Mouse (Mus musculus): ENCODE measurements around the gene Pogz. TPM values are rescaled to one million over a fixed set of nuclear protein-coding genes. Genes with fewer than 3 reads are reported as not detected.

Pogz gene
- polyA plus RNA-seq, 1 experiment from 2014 or later: 17.1 TPM

DNA sequence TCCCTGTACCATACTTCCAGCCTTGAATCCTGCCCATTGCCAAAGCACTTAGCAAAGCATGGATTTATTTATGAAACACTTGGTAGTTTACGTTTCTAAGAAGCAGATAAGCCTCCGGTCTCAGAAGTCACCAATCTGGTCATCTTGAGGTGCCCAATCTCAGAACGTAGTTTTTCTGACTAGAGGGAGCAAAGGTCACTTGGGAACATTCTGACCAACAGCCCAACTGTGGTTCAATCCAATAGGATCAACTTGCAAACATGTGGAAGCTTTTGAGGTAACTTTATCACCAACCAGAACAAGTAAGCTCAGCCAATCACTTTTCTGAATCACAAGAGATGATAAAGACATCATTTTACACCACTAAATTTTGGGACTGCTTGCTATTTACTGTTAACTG is 2.0 kb upstream of the Pogz start:
- Histone ChIP-seq H3K4me1 (peaks cover 18% of the 10 kb centered on the region), H3K27ac (replicated peaks) (no peak overlapping the region)
- WGBS: 81% methylated on average over 3 of the region's 3 CpGs

DNA sequence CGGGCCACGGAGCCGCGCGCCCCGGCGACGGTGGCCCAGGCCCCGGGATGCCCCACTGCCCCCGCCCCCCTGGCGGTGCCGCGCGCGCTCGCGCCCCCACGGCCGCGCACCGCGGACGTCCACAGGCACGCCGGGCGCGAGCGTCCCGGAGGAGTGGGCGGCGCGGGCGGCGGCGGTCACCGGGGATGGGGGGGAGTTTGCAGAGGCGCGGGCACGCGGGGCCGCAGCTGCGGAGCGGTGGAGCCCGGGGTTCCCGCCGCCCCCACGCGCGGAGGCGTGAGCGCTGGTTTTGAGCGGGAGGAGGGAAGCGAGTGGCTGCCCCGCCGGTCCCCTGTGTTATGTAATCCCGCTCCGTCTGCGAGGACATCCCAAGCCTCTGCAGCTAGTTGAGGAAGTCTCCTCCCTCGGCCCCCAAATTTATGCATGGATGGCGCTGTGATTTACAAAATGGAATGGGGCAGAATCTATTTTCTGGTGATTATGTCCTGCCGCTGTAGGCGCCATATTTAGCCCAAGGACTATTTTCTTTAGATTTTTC is 661 bp downstream of the Pogz start:
- no peaks in the 10 kb centered on the region for H3K27me3 ChIP-seq (replicated peaks)
- no peaks in the 10 kb centered on the region for H3K9me3 ChIP-seq (replicated peaks)
- H3K4me3 ChIP-seq (replicated peaks): peak overlapping the region; percentile 60
- peak overlapping the region; percentile 99 for H3K27ac ChIP-seq (replicated peaks)
- peak overlapping the region; percentile 71 for H3K4me2 ChIP-seq
- 0% methylated on average over 52 of the region's 62 CpGs for WGBS
- H3K36me3 ChIP-seq: no peaks in the 10 kb centered on the region
- peak; percentile 85 for ATAC-seq (ENCODE audit: low FRiP score)
- peaks cover 27% of the 10 kb centered on the region for H3K4me1 ChIP-seq
- H3K9ac ChIP-seq (replicated peaks): peak overlapping the region; percentile 83

More for the DNA sequence above, 2.0 kb upstream of the Pogz start:
- Histone ChIP-seq H3K9me3 (replicated peaks) (no peaks in the 10 kb centered on the region), H3K9ac (replicated peaks) (no peak overlapping the region), H3K4me2 (no peak overlapping the region), H3K27me3 (replicated peaks) (no peaks in the 10 kb centered on the region), H3K4me3 (replicated peaks) (no peak overlapping the region), H3K36me3 (no peaks in the 10 kb centered on the region)
- no peak for ATAC-seq (ENCODE audit: low FRiP score)

DNA sequence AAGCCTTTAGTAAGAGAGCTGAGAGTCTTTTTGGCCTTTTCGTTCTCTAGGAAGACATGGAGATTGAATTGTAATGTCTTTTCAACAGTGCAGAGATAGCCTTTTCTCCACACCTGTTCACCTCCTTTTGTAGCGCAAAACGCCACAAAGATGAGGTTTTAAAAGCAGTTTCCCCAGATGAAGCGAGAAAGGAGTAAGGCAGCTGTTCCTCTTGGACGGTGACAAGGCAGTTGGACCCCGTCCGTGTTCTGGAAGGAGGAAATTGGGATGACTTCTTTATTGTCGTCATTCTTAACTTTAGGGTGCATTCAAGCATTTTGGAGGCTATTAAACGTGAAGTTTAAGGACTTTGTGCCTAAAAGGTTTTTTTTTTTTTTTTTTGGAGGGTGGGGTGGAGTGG is 1.3 kb downstream of the Pogz start:
- no peak for ATAC-seq (ENCODE audit: low FRiP score)
- peak overlapping the region; percentile 60 for H3K4me3 ChIP-seq (replicated peaks)
- H3K36me3 ChIP-seq: no peaks in the 10 kb centered on the region
- H3K4me2 ChIP-seq: peak overlapping the region; percentile 71
- peaks cover 27% of the 10 kb centered on the region for H3K4me1 ChIP-seq
- no peaks in the 10 kb centered on the region for H3K27me3 ChIP-seq (replicated peaks)
- H3K9me3 ChIP-seq (replicated peaks): no peaks in the 10 kb centered on the region
- H3K27ac ChIP-seq (replicated peaks): peak overlapping the region; percentile 99
- WGBS: 5% methylated on average over 9 of the region's 9 CpGs
- peak overlapping the region; percentile 83 for H3K9ac ChIP-seq (replicated peaks)

DNA sequence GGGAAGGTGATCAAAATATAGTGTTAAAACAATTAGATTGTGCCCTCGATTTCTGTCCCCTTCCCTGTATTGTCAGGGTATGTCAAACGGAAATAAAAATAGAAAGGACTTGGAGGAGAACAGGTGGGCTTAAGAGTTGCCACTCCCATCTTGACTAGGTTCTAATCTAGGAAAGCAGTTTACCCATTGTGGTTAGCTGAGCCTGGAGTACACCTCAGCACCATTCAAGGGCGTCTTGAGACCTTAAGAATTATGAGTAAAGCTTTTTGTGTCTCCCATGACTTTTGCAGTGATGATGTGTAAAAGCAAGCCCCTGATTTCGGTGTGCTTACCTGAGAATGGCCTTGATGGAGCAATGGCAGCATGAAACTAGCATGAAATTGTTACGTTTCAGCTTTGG is 1.7 kb downstream of the Pogz start:
- no peak for ATAC-seq (ENCODE audit: low FRiP score)
- peaks cover 27% of the 10 kb centered on the region for H3K4me1 ChIP-seq
- peak overlapping the region; percentile 71 for H3K4me2 ChIP-seq
- no peaks in the 10 kb centered on the region for H3K9me3 ChIP-seq (replicated peaks)
- H3K9ac ChIP-seq (replicated peaks): peak overlapping the region; percentile 83
- H3K4me3 ChIP-seq (replicated peaks): peak overlapping the region; percentile 60
- 67% methylated on average over 5 of the region's 5 CpGs for WGBS
- no peaks in the 10 kb centered on the region for H3K36me3 ChIP-seq
- peak overlapping the region; percentile 99 for H3K27ac ChIP-seq (replicated peaks)
- no peaks in the 10 kb centered on the region for H3K27me3 ChIP-seq (replicated peaks)

DNA sequence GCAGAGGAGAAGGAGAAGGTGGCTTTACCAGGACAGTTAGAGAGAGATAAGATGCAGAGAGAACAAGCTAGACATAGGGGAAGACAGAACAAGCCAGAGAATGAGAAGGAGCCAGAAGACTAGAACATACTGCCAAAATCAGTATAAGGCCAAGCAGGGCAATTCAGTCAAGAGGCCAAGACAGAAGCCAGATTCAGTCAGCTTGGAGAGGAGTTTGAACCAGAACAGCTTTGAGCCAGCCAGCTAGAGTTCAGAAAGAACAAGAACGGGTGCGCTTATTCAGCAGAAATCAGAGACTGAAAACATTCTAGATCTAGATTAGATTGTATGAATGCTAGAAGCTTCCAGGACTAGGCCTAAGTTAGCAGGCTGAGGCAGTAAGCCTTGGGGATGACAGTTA is 10.0 kb downstream of the Pogz start:
- H3K4me2 ChIP-seq: no peak overlapping the region
- 93% methylated on average over 2 of the region's 2 CpGs for WGBS
- H3K9ac ChIP-seq (replicated peaks): no peak overlapping the region
- H3K9me3 ChIP-seq (replicated peaks): no peaks in the 10 kb centered on the region
- no peak overlapping the region for H3K4me3 ChIP-seq (replicated peaks)
- H3K27ac ChIP-seq (replicated peaks): no peak overlapping the region
- no peaks in the 10 kb centered on the region for H3K27me3 ChIP-seq (replicated peaks)
- 0 out of 2 replicates have a peak, but pooled peaks cover 2% of the 10 kb centered on the region for H3K4me1 ChIP-seq
- no peak for ATAC-seq (ENCODE audit: low FRiP score)
- H3K36me3 ChIP-seq: no peaks in the 10 kb centered on the region

DNA sequence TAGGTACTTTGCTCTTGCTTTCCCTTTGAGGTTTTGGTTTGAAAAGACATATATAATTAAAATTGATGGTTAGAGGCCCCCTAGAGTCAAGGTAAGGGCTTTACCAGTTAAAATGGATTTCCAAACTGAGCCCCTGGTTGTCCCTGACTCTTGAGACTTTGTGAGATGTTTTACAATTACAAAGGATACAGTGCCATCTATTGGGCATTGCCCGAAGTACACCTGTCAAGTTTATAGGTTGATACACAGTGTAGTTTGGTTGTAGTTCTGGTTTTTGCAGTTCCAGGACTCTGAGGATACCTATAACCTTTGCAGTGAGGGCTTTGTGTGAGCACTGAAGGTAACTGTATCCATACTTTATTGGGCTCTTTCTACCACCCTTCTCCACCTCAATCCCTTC is 12.0 kb downstream of the Pogz start:
- Histone ChIP-seq H3K4me1 (no peaks in the 10 kb centered on the region), H3K27me3 (replicated peaks) (no peaks in the 10 kb centered on the region), H3K9ac (replicated peaks) (no peak overlapping the region), H3K36me3 (peaks cover 4% of the 10 kb centered on the region), H3K27ac (replicated peaks) (no peak overlapping the region), H3K4me3 (replicated peaks) (no peak overlapping the region), H3K9me3 (replicated peaks) (no peaks in the 10 kb centered on the region), H3K4me2 (no peak overlapping the region)
- ATAC-seq (ENCODE audit: low FRiP score): no peak
- 35% methylated on average over 1 of the region's 1 CpGs for WGBS

DNA sequence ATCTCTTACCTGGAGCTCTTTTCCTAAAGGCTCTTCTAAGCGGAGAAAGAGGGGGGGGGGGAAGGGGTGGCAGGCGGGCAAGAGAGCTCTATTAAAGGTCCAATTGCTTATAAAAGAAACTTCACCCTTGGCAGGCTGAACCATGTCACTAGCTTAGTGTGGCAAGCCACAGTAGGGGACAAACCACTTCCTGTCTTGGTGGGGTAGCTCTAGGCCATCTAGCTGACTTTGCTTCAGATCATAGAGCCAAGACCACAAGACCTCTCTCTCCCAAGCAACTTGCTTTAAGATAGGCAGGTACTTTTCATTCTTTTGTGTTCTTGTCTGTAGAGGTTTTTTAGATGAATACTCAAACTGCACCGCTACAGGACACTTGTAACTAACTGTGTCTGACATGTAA is 14.4 kb downstream of the Pogz start:
- 79% methylated on average over 3 of the region's 3 CpGs for WGBS
- H3K9ac ChIP-seq (replicated peaks): no peak overlapping the region
- H3K27me3 ChIP-seq (replicated peaks): no peaks in the 10 kb centered on the region
- H3K36me3 ChIP-seq: peaks cover 21% of the 10 kb centered on the region
- no peak for ATAC-seq (ENCODE audit: low FRiP score)
- no peak overlapping the region for H3K4me2 ChIP-seq
- no peak overlapping the region for H3K4me3 ChIP-seq (replicated peaks)
- H3K4me1 ChIP-seq: no peaks in the 10 kb centered on the region
- H3K9me3 ChIP-seq (replicated peaks): no peaks in the 10 kb centered on the region
- no peak overlapping the region for H3K27ac ChIP-seq (replicated peaks)

DNA sequence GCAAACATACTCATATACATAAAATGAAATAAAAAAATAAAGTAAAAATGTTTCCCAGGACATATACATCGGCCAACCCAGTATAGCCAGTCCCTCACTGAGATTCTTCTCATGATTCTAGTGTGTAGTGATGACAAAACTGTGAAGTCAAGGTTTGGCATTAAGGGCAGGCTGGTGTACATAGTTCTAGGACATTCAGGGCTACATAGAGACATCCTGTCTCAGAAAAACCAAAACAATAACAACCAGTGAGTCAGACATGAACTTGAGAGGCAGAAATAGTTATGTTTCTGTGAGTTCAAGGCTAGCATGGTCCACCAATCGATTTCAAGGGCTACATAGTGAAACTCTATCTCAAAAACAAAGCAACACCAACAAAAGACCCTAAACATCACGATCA is 14.8 kb downstream of the Pogz start:
- Histone ChIP-seq H3K9ac (replicated peaks) (no peak overlapping the region), H3K27ac (replicated peaks) (no peak overlapping the region), H3K9me3 (replicated peaks) (no peaks in the 10 kb centered on the region), H3K4me3 (replicated peaks) (no peak overlapping the region), H3K36me3 (peaks cover 24% of the 10 kb centered on the region), H3K4me2 (no peak overlapping the region), H3K27me3 (replicated peaks) (no peaks in the 10 kb centered on the region), H3K4me1 (no peaks in the 10 kb centered on the region)
- WGBS: 94% methylated on average over 3 of the region's 3 CpGs
- ATAC-seq (ENCODE audit: low FRiP score): no peak

DNA sequence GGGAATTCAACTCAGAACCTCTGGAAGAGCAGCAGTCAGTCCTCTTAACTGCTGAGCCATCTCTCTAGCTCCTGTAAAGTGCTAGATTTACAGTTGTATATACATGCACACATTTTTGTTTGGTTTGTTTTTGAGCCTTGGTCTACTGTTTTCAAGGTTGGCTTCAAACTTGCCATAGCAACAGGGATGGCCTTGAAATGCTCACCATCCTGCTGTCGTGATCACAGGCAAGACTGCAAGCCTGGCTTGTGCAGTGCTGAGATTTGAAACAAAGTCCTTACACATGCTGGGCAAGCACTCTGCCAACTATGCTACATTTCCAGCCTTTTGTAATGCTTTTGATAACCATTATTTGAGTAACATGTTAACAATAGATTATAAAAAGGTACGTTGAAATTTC is 22.1 kb downstream of the Pogz start:
- peaks cover 67% of the 10 kb centered on the region for H3K36me3 ChIP-seq

DNA sequence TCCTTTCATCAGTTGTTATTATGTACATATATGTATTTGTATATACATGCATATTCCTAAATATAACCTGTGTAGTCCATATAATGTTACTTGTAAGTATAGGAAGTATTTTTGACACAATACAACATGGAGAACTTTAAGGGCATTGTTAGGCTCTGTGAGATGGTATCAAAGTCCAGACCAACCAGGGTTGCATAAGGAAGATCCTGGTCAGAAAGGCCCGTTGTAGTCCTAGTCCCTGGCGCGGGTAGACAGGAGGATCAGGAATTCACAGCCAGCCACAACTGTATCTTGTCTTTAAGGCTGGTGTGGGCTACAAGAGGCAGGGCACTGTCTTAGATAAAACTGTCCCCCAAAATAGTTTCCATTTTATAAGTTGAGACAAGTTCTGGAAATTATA is 31.6 kb downstream of the Pogz start:
- no peaks in the 10 kb centered on the region for H3K27me3 ChIP-seq (replicated peaks)
- ATAC-seq (ENCODE audit: low FRiP score): no peak
- peaks cover 73% of the 10 kb centered on the region for H3K36me3 ChIP-seq
- 95% methylated on average over 3 of the region's 3 CpGs for WGBS
- H3K4me2 ChIP-seq: no peak overlapping the region
- H3K9me3 ChIP-seq (replicated peaks): no peaks in the 10 kb centered on the region
- no peak overlapping the region for H3K4me3 ChIP-seq (replicated peaks)
- no peak overlapping the region for H3K9ac ChIP-seq (replicated peaks)
- no peaks in the 10 kb centered on the region for H3K4me1 ChIP-seq
- no peak overlapping the region for H3K27ac ChIP-seq (replicated peaks)

More for the DNA sequence above, 22.1 kb downstream of the Pogz start:
- no peaks in the 10 kb centered on the region for H3K4me1 ChIP-seq
- H3K4me2 ChIP-seq: no peak overlapping the region
- H3K27me3 ChIP-seq (replicated peaks): no peaks in the 10 kb centered on the region
- ATAC-seq (ENCODE audit: low FRiP score): no peak
- no peak overlapping the region for H3K9ac ChIP-seq (replicated peaks)
- no peak overlapping the region for H3K27ac ChIP-seq (replicated peaks)
- H3K9me3 ChIP-seq (replicated peaks): no peaks in the 10 kb centered on the region
- H3K4me3 ChIP-seq (replicated peaks): no peak overlapping the region
- WGBS: 80% methylated on average over 2 of the region's 2 CpGs

DNA sequence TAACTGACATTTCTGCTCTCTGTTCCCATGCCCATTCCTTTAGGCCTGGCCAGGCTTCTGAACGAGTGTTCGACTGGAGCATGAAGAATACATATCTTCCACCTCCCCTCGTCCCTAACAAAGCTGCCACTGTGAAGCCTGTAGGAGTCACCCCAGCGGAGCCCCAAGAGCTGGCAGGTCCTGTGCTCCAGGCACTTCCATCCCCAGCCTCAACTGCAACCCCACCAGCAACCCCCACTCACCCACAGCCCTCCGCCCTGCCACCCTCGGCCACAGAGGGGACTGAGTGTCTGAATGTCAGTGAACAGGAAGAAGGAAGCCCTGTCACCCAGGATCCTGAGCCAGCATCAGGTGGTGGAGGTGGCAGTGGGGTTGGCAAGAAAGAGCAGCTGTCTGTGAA is 41.3 kb downstream of the Pogz start:
- Histone ChIP-seq H3K4me1 (no peaks in the 10 kb centered on the region), H3K4me2 (no peak overlapping the region), H3K4me3 (replicated peaks) (no peak overlapping the region), H3K9ac (replicated peaks) (no peak overlapping the region), H3K36me3 (peaks cover 95% of the 10 kb centered on the region), H3K9me3 (replicated peaks) (no peaks in the 10 kb centered on the region), H3K27ac (replicated peaks) (no peak overlapping the region; the same call in 1 of the 2 replicates), H3K27me3 (replicated peaks) (no peaks in the 10 kb centered on the region)
- ATAC-seq (ENCODE audit: low FRiP score): no peak
- 93% methylated on average over 6 of the region's 6 CpGs for WGBS

DNA sequence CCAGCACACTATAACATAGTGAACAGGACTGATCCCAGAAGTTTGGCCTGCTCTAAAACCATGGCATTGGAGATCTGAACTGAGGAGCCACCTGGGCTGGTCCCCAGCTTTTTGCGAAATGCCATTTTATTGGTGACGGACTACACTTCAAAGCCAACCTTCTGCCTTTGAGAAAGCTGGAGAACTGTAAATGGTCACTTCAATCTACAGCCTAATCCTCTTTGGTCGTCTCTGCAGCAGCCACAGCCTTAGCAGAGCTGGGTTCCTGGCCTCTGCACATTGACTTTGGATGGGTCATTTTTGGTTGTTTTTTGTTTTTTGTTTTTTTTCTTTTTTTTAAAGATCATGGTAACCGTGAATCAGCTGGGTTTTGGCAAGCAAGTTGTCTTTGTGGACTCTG is 44.5 kb downstream of the Pogz start:
- H3K4me2 ChIP-seq: no peak overlapping the region
- no peak overlapping the region for H3K27ac ChIP-seq (replicated peaks)
- no peak for ATAC-seq (ENCODE audit: low FRiP score)
- no peak overlapping the region for H3K4me3 ChIP-seq (replicated peaks)
- 78% methylated on average over 4 of the region's 4 CpGs for WGBS
- H3K4me1 ChIP-seq: peaks cover 15% of the 10 kb centered on the region
- peaks cover 82% of the 10 kb centered on the region for H3K36me3 ChIP-seq
- no peaks in the 10 kb centered on the region for H3K9me3 ChIP-seq (replicated peaks)
- no peak overlapping the region for H3K9ac ChIP-seq (replicated peaks)
- H3K27me3 ChIP-seq (replicated peaks): no peaks in the 10 kb centered on the region

DNA sequence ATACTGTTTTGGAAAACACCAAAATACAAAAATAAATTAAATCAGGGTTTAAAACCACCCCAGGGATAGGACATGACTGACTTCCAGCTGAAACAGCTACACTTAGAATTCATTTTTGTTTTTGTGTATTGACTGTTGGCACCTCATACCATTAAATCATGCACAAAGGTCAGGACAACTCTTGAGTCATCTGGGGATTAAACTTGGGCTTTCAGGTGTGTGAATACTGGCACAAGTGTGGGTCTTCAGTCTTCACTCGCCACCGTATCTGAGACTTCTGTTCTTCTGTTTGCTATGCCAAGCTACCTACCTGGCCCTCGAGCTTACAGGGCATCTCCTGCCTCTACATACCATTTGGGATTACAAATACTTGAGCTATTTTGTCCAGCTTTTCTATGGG is 45.2 kb downstream of the Pogz start:
- peaks cover 22% of the 10 kb centered on the region for H3K4me1 ChIP-seq
- ATAC-seq (ENCODE audit: low FRiP score): no peak
- WGBS: 90% methylated on average over 3 of the region's 3 CpGs
- no peaks in the 10 kb centered on the region for H3K9me3 ChIP-seq (replicated peaks)
- H3K4me2 ChIP-seq: no peak overlapping the region
- H3K9ac ChIP-seq (replicated peaks): no peak overlapping the region
- H3K36me3 ChIP-seq: peaks cover 74% of the 10 kb centered on the region
- no peak overlapping the region for H3K27ac ChIP-seq (replicated peaks)
- no peaks in the 10 kb centered on the region for H3K27me3 ChIP-seq (replicated peaks)
- H3K4me3 ChIP-seq (replicated peaks): no peak overlapping the region

Measured in neural tube, embryonic 15.5 days (tissue).